Mouse (Mus musculus) adrenal gland, postnatal 10 days (tissue): ENCODE measurements around the gene Shb. TPM values are rescaled to one million over a fixed set of nuclear protein-coding genes. Genes with fewer than 3 reads are reported as not detected.
A peak's percentile ranks its signal among the peaks of the same experiment; 100 is the strongest.

ENCODE experiments used
- DNase-seq: peaks from one replicate; pipeline ENCODE4 v3.0.0; 2021; ENCODE audit warnings: mixed read lengths
- long read RNA-seq, 2 experiments: library from polyadenylated mRNA; stranded (forward); transcript quantifications; one replicate each; pipeline ENCODE4 v2.0.0; 2021
- total RNA-seq, 2 experiments: library from RNA; stranded (reverse); gene quantifications; 2 replicates each; pipeline ENCODE4 v1.2.3; 2021

Gene Shb
- 10 to 100 TPM; 40.4 to 72.5 TPM for total RNA-seq
- long read RNA-seq, experiment 1, transcript Shb-201 (6 exons, 2,244 nt), result major isoform, 139 of 154 reads
- long read RNA-seq, experiment 1, partial matches to known transcripts, result 5 of 154 reads
- long read RNA-seq, experiment 1, other reads (novel, unspliced or antisense), result 10 of 154 reads
- long read RNA-seq, experiment 2, transcript Shb-201 (6 exons, 2,244 nt), result major isoform, 68 of 73 reads
- long read RNA-seq, experiment 2, partial matches to known transcripts, result 2 of 73 reads
- long read RNA-seq, experiment 2, other reads (novel, unspliced or antisense), result 3 of 73 reads

GRCm38 (mm10) chr4:45532375-45532774 is at the start of gene Shb:
Gene Shb, minus strand, starts transcription at chr4:45532470.
- DNase-seq, result peak; percentile 87

GRCm38 (mm10) chr4:45581095-45581494 is 48.8 kb upstream of the Shb start:
- no peak for DNase-seq

GRCm38 (mm10) chr4:45578554-45579370 is 46.5 kb upstream of the Shb start:
- DNase-seq, result no peak

GRCm38 (mm10) chr4:45577631-45578030 is 45.4 kb upstream of the Shb start:
- DNase-seq, result no peak

GRCm38 (mm10) chr4:45574614-45575169 is 42.4 kb upstream of the Shb start:
- DNase-seq, result no peak

- peak; percentile 66 for DNase-seq
Measured at GRCm38 (mm10) chr4:45569521-45569920, 37.3 kb upstream of the Shb start.

- peak; percentile 24 for DNase-seq
Measured at GRCm38 (mm10) chr4:45558211-45558610, 25.9 kb upstream of the Shb start.

GRCm38 (mm10) chr4:45552571-45552970 is 20.3 kb upstream of the Shb start:
- no peak for DNase-seq

GRCm38 (mm10) chr4:45550970-45551369 is 18.7 kb upstream of the Shb start:
- DNase-seq, result no peak

- peak; percentile 70 for DNase-seq
Measured at GRCm38 (mm10) chr4:45549514-45549913, 17.2 kb upstream of the Shb start.

GRCm38 (mm10) chr4:45545851-45546250 is 13.6 kb upstream of the Shb start:
- DNase-seq, result no peak

GRCm38 (mm10) chr4:45543481-45544051 is 11.3 kb upstream of the Shb start:
- DNase-seq, result no peak

- DNase-seq, result peak; percentile 36
Measured at GRCm38 (mm10) chr4:45540151-45540933, 8.1 kb upstream of the Shb start.

GRCm38 (mm10) chr4:45539187-45539586 is 6.9 kb upstream of the Shb start:
- no peak for DNase-seq

GRCm38 (mm10) chr4:45533436-45533940 is 1.2 kb upstream of the Shb start:
- no peak for DNase-seq

- DNase-seq, result peak; percentile 98
Measured at GRCm38 (mm10) chr4:45530662-45531542, 1.4 kb downstream of the Shb start.

GRCm38 (mm10) chr4:45529986-45530597 is 2.2 kb downstream of the Shb start:
- DNase-seq, result peak; percentile 61

- DNase-seq, result peak; percentile 50
Measured at GRCm38 (mm10) chr4:45529201-45529985, 2.9 kb downstream of the Shb start.
